Mouse (Mus musculus) myocyte (in vitro differentiated cells): ENCODE data around the gene Gpx3.

Experiments
- MAX ChIP-seq: IDR thresholded peaks from one replicate; pipeline ENCODE4 v1.6.1; 2011; ENCODE audit warnings: low read depth, mild to moderate bottlenecking, control low read depth
- MYOD1 ChIP-seq, 3 experiments: IDR thresholded peaks; one replicate each; pipeline ENCODE4 v1.6.1; 2011; ENCODE audit warnings: control low read depth in 2 of 3, low read depth in 2 of 3, mild to moderate bottlenecking in 2 of 3, moderate library complexity in 1 of 3; ENCODE audit not compliant: insufficient read length in 2 of 3, control insufficient read depth in 1 of 3
- MYOG ChIP-seq, 3 experiments: IDR thresholded peaks; one replicate each; pipeline ENCODE4 v1.6.1; 2011; ENCODE audit warnings: control low read depth in 2 of 3, low read depth in 2 of 3, mild to moderate bottlenecking in 2 of 3; ENCODE audit not compliant: insufficient read length in 2 of 3, control insufficient read depth in 1 of 3, insufficient read depth in 1 of 3
- POLR2A ChIP-seq: IDR thresholded peaks from one replicate; pipeline ENCODE4 v1.6.1; 2011; ENCODE audit warnings: low read depth, mild to moderate bottlenecking, control low read depth, moderate library complexity; ENCODE audit not compliant: insufficient read length
- SRF ChIP-seq: IDR thresholded peaks from one replicate; pipeline ENCODE4 v1.6.1; 2011; ENCODE audit warnings: low read depth; ENCODE audit not compliant: control insufficient read depth, insufficient read length
- TCF12 ChIP-seq: IDR thresholded peaks from one replicate; pipeline ENCODE4 v1.6.1; 2011; ENCODE audit warnings: mild to moderate bottlenecking, control low read depth; ENCODE audit not compliant: poor library complexity, insufficient read depth, severe bottlenecking
- USF1 ChIP-seq: IDR thresholded peaks from one replicate; pipeline ENCODE4 v1.6.1; 2011; ENCODE audit warnings: low read depth, mild to moderate bottlenecking, control low read depth, moderate library complexity

GRCm38 (mm10) chr11:54928219-54928618 lies 26.0 kb downstream of the Gpx3 start:
- TF ChIP-seq USF1 (no peak), POLR2A (no peak), SRF (no peak), MAX (no peak), MYOG (IDR thresholded peaks at IDR 0.05; ENCODE audit: control insufficient read depth in 1 of 3, insufficient read depth in 1 of 3, insufficient read length in 2 of 3, low read depth in 2 of 3) (no peak), TCF12 (no peak), MYOD1 (IDR thresholded peaks at IDR 0.05; ENCODE audit: control insufficient read depth in 1 of 3, insufficient read length in 2 of 3, low read depth in 2 of 3) (no peak)
